Mouse (Mus musculus) left cerebral cortex, postnatal 4 days (tissue): Measurements from ENCODE around the gene Rtbdn. TPM values are rescaled to one million over a fixed set of nuclear protein-coding genes. Genes with fewer than 3 reads are reported as not detected.

Source experiments
- DNase-seq: peaks from one replicate; pipeline ENCODE4 v3.0.0-alpha.2; 2022
- intact Hi-C: fragments of 180-260 bp; cut with DNase I; formaldehyde crosslinking; loops from one replicate; pipeline ENCODE4 v1.15.1; 2025
- total RNA-seq, 2 experiments: library from RNA; stranded (reverse); gene quantifications; 2 replicates each; pipeline ENCODE4 v1.2.3; 2021

The Rtbdn gene
- total RNA-seq, 2 experiments from 2014 or later, result 6.7 to 8.3 TPM

GRCm38 (mm10) chr8:84918646-84919045 is 28.1 kb upstream of the Rtbdn start:
- DNase-seq, result no peak
- intact Hi-C loops, result no loop called here

DNA sequence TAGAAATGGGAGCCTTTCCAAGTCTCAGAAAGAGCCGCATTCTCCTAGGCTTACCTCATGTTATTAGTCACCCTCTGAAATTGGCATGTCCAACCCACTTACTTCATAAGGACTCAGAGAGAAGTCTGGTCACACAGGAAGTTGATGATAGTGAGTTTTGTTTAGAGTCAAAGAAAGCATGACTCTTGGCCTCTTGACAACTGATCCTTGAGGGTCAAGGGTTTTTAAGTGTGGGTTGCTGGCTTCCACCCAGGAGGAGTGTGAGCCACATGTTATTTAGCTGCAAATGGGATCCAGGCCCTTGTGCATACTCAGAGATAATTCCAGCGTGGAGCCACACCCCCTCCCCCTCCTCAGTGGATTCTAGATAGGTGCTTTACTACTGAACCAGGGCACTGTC is 25.2 kb upstream of the Rtbdn start:
- no peak for DNase-seq
- intact Hi-C loops, result no loop called here

DNA sequence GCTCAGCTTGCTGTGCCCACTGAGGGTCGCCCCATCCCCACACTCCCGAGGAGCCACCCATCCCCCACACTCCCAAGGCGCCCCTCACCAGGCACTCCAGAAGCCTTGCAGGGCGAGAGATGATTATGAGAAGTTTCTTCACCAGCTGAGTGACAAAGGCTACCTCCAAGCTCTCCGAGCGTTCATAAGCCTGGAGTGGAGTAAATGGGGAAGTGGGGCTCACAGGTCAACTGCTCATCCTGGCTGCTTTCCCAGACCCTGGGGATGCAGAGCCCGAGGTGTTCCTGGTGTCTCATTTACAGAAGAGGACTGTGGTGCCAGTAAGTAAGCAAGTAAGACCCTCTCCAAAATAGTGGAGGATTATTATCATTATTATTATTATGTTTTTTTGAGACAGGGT is 21.2 kb upstream of the Rtbdn start:
- no peak for DNase-seq
- intact Hi-C loops, result no loop called here

- no peak for DNase-seq
- intact Hi-C loops, result no loop called here
These were observed 19.3 kb upstream of the Rtbdn start for GRCm38 (mm10) chr8:84927513-84927912.

- peak; percentile 82 for DNase-seq
- intact Hi-C loops, result no loop called here
These were observed 18.1 kb upstream of the Rtbdn start for GRCm38 (mm10) chr8:84928456-84929306.

GRCm38 (mm10) chr8:84930582-84930981 is 16.2 kb upstream of the Rtbdn start:
- no peak for DNase-seq
- intact Hi-C loops, result no loop called here

- DNase-seq, result no peak
These were observed 12.8 kb upstream of the Rtbdn start for GRCm38 (mm10) chr8:84933767-84934559.

GRCm38 (mm10) chr8:84934860-84935259 is 11.9 kb upstream of the Rtbdn start:
- intact Hi-C loops, result no loop called here
- DNase-seq, result peak; percentile 83

More at GRCm38 (mm10) chr8:84933767-84934559, 12.8 kb upstream of the Rtbdn start:
- intact Hi-C loops, result no loop called here

- intact Hi-C loops, result no loop called here
- DNase-seq, result no peak
These were observed 11.3 kb upstream of the Rtbdn start for GRCm38 (mm10) chr8:84935489-84935888.

GRCm38 (mm10) chr8:84936041-84936961 is 10.5 kb upstream of the Rtbdn start:
- DNase-seq, result no peak
- intact Hi-C loops, result no loop called here

- DNase-seq, result peak; percentile 87
- intact Hi-C loops, result no loop called here
These were observed 9.7 kb upstream of the Rtbdn start, which contains the start of gene Mast1 for GRCm38 (mm10) chr8:84936962-84937546. Gene Mast1 (minus strand): TSS chr8:84937359.

- intact Hi-C loops, result no loop called here
- DNase-seq, result no peak
These were observed 8.9 kb upstream of the Rtbdn start for GRCm38 (mm10) chr8:84937620-84938485.

DNA sequence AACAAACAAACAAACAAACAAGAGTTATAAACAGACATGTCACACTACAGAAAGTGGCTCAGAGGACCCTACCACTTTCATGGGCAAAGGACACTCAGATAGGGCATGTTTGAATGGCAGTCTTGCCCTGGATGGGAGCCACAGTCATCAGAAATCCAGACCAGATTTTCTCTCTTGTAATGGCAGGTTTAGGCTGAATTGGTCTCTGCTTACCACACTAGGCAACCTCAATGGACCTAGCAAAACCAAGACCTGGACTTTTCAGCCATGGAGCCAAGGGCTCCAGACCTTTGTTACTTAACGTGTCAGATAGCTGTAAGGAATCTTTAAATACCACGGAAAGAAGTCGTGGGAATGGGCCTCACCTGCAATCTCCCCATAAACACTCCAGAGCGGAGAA is 3.1 kb upstream of the Rtbdn start:
- intact Hi-C loops, result no loop called here
- no peak for DNase-seq

GRCm38 (mm10) chr8:84944478-84945160 is 2.2 kb upstream of the Rtbdn start:
- intact Hi-C loops, result no loop called here
- peak; percentile 55 for DNase-seq

- intact Hi-C loops, result no loop called here
- peak; percentile 40 for DNase-seq
These were observed 1.6 kb upstream of the Rtbdn start for GRCm38 (mm10) chr8:84945235-84945632.

DNA sequence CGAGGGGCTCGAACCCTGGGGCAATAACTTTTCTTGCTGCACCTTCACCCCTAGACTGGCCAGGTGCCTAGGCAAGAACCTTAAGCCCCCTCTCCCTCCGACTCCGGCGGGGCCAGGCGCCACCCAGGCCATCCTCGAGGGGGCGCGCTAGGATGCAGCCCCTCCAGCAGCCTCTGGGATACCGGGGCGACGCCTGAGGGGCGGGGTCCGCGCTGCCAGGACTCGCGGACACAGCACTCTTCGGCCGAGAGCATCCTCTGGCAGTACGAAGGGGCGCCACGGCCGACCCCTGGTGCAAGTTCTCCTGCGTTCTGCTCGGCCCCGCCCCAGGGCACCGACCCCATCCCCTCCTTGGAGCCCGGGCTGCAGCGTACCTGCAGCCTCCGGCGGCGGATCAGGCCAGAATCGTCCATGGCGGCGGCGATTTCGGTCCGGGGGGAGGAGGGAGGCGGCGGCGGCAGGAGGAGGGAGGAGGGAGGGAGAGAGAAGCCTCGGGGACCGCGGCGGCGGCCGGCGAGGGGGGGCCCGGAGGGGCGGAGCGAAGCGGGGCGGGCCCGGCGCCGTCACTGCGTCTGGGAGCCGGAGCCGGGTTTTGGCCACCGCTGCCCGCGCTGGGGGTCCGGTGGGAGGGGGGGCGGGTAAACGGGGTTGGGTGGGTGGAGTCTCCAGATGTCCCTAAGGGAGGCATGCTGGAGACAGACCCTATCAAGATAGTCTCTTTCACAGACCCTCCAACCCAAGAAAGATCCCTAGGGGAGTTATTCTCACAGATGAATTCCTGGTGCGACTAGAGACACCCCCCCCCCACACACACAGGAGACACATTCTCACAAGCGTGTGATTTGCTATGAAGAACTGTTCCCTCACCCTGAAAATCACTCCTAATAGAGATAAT is 911 bp upstream of the Rtbdn start:
- peak; percentile 73 for DNase-seq
- intact Hi-C loops, result no loop called here

- intact Hi-C loops, result no loop called here
These were observed 402 bp downstream of the Rtbdn start for GRCm38 (mm10) chr8:84947241-84947545.

DNA sequence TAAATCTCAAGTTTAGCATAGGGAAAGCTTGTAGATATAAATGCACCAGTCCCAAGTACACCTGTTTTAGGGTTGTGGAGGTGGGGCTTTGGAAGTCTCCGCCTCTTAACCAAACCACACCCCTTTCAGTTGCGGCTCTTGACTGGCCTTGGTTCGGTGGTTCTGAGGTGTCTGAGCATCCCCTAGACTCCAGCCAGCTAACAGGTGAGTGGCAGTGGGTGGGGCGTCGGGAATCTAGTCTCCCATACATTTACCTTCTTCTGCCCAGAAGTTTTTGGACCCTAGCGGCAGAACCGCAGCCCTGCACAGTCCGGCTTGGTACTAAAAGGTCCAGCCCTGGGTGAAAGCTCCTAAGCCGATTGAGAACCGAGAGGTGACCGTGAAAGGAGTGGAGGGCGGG is 3.0 kb downstream of the Rtbdn start:
- intact Hi-C loops, result no loop called here
- DNase-seq, result no peak

More at GRCm38 (mm10) chr8:84947241-84947545, 402 bp downstream of the Rtbdn start:
- DNase-seq, result no peak
